Mouse (Mus musculus): ENCODE data around the gene Rps6kc1. TPM values are rescaled to one million over a fixed set of nuclear protein-coding genes. Genes with fewer than 3 reads are reported as not detected.

The Rps6kc1 gene
- 15.0 and 17.6 TPM in 2 replicates for polyA plus RNA-seq (2014; fragmentation: Nextera tagmentation; extraction: Ambion mirVana)

- peak; percentile 87 for ATAC-seq (replicated peaks; ENCODE audit: insufficient number of reproducible peaks, low FRiP score, low TSS enrichment, low read depth)
- 1% methylated on average over 47 of the region's 47 CpGs for WGBS
Measured at GRCm38 (mm10) chr1:190911415-190912123, at the start of gene Rps6kc1. Gene Rps6kc1 (minus strand): TSS chr1:190911770.

GRCm38 (mm10) chr1:190958821-190959220 is 47.3 kb upstream of the Rps6kc1 start:
- Histone ChIP-seq H3K4me3 (ENCODE audit: low read depth, low read length) (no peak overlapping the region), H3K9ac (replicated peaks; ENCODE audit: low read length) (no peak overlapping the region), H3K27me3 (ENCODE audit: control insufficient read depth, insufficient read depth, low read length) (no peaks in the 10 kb centered on the region), H3K27ac (replicated peaks; ENCODE audit: low read depth, low read length) (no peak overlapping the region), H3K4me1 (ENCODE audit: control insufficient read depth, insufficient read depth, low read length) (no peaks in the 10 kb centered on the region), H3K9me3 (replicated peaks; ENCODE audit: control insufficient read depth, low read length) (no peaks in the 10 kb centered on the region), H3K36me3 (replicated peaks; ENCODE audit: control insufficient read depth, insufficient read depth, low read depth, low read length) (peaks cover 4% of the 10 kb centered on the region), H3K4me2 (ENCODE audit: low read depth, low read length) (no peak overlapping the region)
- no peak for ATAC-seq (replicated peaks; ENCODE audit: insufficient number of reproducible peaks, low FRiP score, low TSS enrichment, low read depth)
- WGBS: 87% methylated on average over 5 of the region's 5 CpGs
- no peak for DNase-seq (ENCODE audit: low spot score)

More at GRCm38 (mm10) chr1:190911415-190912123, at the start of gene Rps6kc1:
- Histone ChIP-seq H3K4me2 (ENCODE audit: low read depth, low read length) (peak within 1 kb of the TSS; percentile 91), H3K4me3 (ENCODE audit: low read depth, low read length) (peak within 1 kb of the TSS; percentile 84), H3K9me3 (replicated peaks; ENCODE audit: control insufficient read depth, low read length) (no peaks in the 10 kb centered on the region), H3K4me1 (ENCODE audit: control insufficient read depth, insufficient read depth, low read length) (no peaks in the 10 kb centered on the region; the same call in 1 of the 2 replicates), H3K36me3 (replicated peaks; ENCODE audit: control insufficient read depth, insufficient read depth, low read depth, low read length) (no peaks in the 10 kb centered on the region), H3K27me3 (ENCODE audit: control insufficient read depth, insufficient read depth, low read length) (no peaks in the 10 kb centered on the region), H3K27ac (replicated peaks; ENCODE audit: low read depth, low read length) (peak within 1 kb of the TSS; percentile 56), H3K9ac (replicated peaks; ENCODE audit: low read length) (peak within 1 kb of the TSS; percentile 88)
- peak; percentile 85 for DNase-seq (ENCODE audit: low spot score)

GRCm38 (mm10) chr1:190953009-190953408 is 41.4 kb upstream of the Rps6kc1 start:
- DNase-seq (ENCODE audit: low spot score): peak; percentile 12
- peaks cover 4% of the 10 kb centered on the region for H3K36me3 ChIP-seq (replicated peaks; ENCODE audit: control insufficient read depth, insufficient read depth, low read depth, low read length)
- no peak overlapping the region for H3K4me2 ChIP-seq (ENCODE audit: low read depth, low read length)

DNA sequence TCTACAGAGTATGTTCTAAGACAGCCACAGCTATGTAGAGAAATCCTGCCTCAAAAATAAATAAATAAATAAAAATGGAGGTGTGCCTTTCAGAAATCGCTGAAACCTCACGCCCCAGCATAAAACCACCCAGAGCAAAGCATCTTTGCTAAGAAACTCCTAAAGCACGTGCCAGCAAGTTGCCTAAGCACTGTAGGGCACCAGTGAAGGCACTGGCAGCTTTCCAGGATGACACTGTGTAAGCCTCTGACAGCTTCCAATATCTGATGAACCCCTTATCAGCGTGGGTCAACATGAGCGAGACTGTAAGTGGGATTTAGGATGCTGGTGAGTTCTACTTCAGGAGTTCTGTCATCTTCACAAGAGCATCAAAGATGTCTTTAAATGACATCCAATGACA is 39.4 kb upstream of the Rps6kc1 start:
- no peak overlapping the region for H3K4me3 ChIP-seq (ENCODE audit: low read depth, low read length)
- H3K9ac ChIP-seq (replicated peaks; ENCODE audit: low read length): no peak overlapping the region
- H3K36me3 ChIP-seq (replicated peaks; ENCODE audit: control insufficient read depth, insufficient read depth, low read depth, low read length): peaks cover 2% of the 10 kb centered on the region; the same call in 1 of the 2 replicates
- DNase-seq (ENCODE audit: low spot score) (no peak), ATAC-seq (replicated peaks; ENCODE audit: insufficient number of reproducible peaks, low FRiP score, low TSS enrichment, low read depth) (no peak)
- no peaks in the 10 kb centered on the region for H3K27me3 ChIP-seq (ENCODE audit: control insufficient read depth, insufficient read depth, low read length)
- no peak overlapping the region for H3K4me2 ChIP-seq (ENCODE audit: low read depth, low read length)
- no peaks in the 10 kb centered on the region for H3K9me3 ChIP-seq (replicated peaks; ENCODE audit: control insufficient read depth, low read length)
- no peaks in the 10 kb centered on the region for H3K4me1 ChIP-seq (ENCODE audit: control insufficient read depth, insufficient read depth, low read length)
- 88% methylated on average over 5 of the region's 5 CpGs for WGBS
- H3K27ac ChIP-seq (replicated peaks; ENCODE audit: low read depth, low read length): no peak overlapping the region

More at GRCm38 (mm10) chr1:190953009-190953408, 41.4 kb upstream of the Rps6kc1 start:
- Histone ChIP-seq H3K9ac (replicated peaks; ENCODE audit: low read length) (no peak overlapping the region), H3K4me3 (ENCODE audit: low read depth, low read length) (no peak overlapping the region), H3K9me3 (replicated peaks; ENCODE audit: control insufficient read depth, low read length) (no peaks in the 10 kb centered on the region), H3K27me3 (ENCODE audit: control insufficient read depth, insufficient read depth, low read length) (no peaks in the 10 kb centered on the region), H3K4me1 (ENCODE audit: control insufficient read depth, insufficient read depth, low read length) (no peaks in the 10 kb centered on the region), H3K27ac (replicated peaks; ENCODE audit: low read depth, low read length) (no peak overlapping the region)
- 64% methylated on average over 3 of the region's 3 CpGs for WGBS
- ATAC-seq (replicated peaks; ENCODE audit: insufficient number of reproducible peaks, low FRiP score, low TSS enrichment, low read depth): no peak

DNA sequence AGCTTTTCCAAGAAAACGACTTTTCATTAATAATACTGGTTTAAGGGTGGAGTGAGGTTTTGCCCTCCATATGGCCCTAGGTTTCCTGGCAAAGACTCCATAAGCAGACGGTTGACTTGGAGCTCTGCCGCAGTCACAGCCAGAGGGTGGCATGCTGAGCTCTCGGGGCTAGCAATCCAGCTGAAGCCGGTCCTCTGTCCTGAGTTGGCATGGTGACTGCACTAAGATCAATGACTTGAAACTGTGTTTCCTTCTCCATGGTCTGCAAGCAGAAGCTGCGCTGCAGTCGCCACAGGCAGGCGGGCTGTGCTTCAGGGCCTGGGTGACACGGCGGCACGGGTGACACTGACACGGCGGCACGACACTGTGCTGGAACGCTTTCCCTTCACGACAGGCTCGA is 37.3 kb upstream of the Rps6kc1 start:
- Histone ChIP-seq H3K9me3 (replicated peaks; ENCODE audit: control insufficient read depth, low read length) (no peaks in the 10 kb centered on the region), H3K9ac (replicated peaks; ENCODE audit: low read length) (no peak overlapping the region), H3K4me2 (ENCODE audit: low read depth, low read length) (no peak overlapping the region), H3K27ac (replicated peaks; ENCODE audit: low read depth, low read length) (no peak overlapping the region), H3K27me3 (ENCODE audit: control insufficient read depth, insufficient read depth, low read length) (no peaks in the 10 kb centered on the region), H3K4me1 (ENCODE audit: control insufficient read depth, insufficient read depth, low read length) (no peaks in the 10 kb centered on the region), H3K36me3 (replicated peaks; ENCODE audit: control insufficient read depth, insufficient read depth, low read depth, low read length) (no peaks in the 10 kb centered on the region; the same call in 1 of the 2 replicates), H3K4me3 (ENCODE audit: low read depth, low read length) (no peak overlapping the region)
- ATAC-seq (replicated peaks; ENCODE audit: insufficient number of reproducible peaks, low FRiP score, low TSS enrichment, low read depth) (no peak), DNase-seq (ENCODE audit: low spot score) (no peak)
- 93% methylated on average over 17 of the region's 17 CpGs for WGBS

DNA sequence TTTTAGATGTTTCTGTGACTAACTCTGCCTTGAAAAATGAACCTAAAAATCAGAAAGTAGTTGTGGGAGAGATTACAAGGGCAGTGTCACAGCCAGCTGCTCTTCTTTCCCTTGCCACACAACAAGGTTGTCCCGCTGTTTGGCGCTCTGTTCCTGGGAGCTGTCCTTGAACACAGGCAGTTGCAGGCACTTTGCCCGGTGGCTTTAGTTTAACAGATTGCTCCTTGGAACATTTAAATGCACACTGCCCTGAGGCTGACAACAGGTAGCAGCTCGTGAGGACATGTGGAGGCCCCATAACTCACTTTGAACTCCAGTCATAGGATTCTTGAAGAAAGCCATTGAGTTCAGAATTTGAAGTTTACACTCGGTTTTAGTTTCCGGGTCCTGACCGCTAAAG is 36.9 kb upstream of the Rps6kc1 start:
- no peaks in the 10 kb centered on the region; the same call in 1 of the 2 replicates for H3K36me3 ChIP-seq (replicated peaks; ENCODE audit: control insufficient read depth, insufficient read depth, low read depth, low read length)
- no peak for ATAC-seq (replicated peaks; ENCODE audit: insufficient number of reproducible peaks, low FRiP score, low TSS enrichment, low read depth)
- no peak overlapping the region for H3K27ac ChIP-seq (replicated peaks; ENCODE audit: low read depth, low read length)
- DNase-seq (ENCODE audit: low spot score): no peak
- no peak overlapping the region for H3K4me3 ChIP-seq (ENCODE audit: low read depth, low read length)
- no peaks in the 10 kb centered on the region for H3K9me3 ChIP-seq (replicated peaks; ENCODE audit: control insufficient read depth, low read length)
- H3K9ac ChIP-seq (replicated peaks; ENCODE audit: low read length): no peak overlapping the region
- WGBS: 90% methylated on average over 7 of the region's 7 CpGs
- no peaks in the 10 kb centered on the region for H3K4me1 ChIP-seq (ENCODE audit: control insufficient read depth, insufficient read depth, low read length)
- H3K4me2 ChIP-seq (ENCODE audit: low read depth, low read length): no peak overlapping the region
- no peaks in the 10 kb centered on the region for H3K27me3 ChIP-seq (ENCODE audit: control insufficient read depth, insufficient read depth, low read length)

- no peak overlapping the region for H3K4me3 ChIP-seq (ENCODE audit: low read depth, low read length)
- H3K27me3 ChIP-seq (ENCODE audit: control insufficient read depth, insufficient read depth, low read length): no peaks in the 10 kb centered on the region
- no peak overlapping the region for H3K4me2 ChIP-seq (ENCODE audit: low read depth, low read length)
- no peaks in the 10 kb centered on the region for H3K9me3 ChIP-seq (replicated peaks; ENCODE audit: control insufficient read depth, low read length)
- DNase-seq (ENCODE audit: low spot score): no peak
- no peak overlapping the region for H3K27ac ChIP-seq (replicated peaks; ENCODE audit: low read depth, low read length)
- 75% methylated on average over 5 of the region's 5 CpGs for WGBS
- no peak for ATAC-seq (replicated peaks; ENCODE audit: insufficient number of reproducible peaks, low FRiP score, low TSS enrichment, low read depth)
- no peak overlapping the region for H3K9ac ChIP-seq (replicated peaks; ENCODE audit: low read length)
- no peaks in the 10 kb centered on the region for H3K4me1 ChIP-seq (ENCODE audit: control insufficient read depth, insufficient read depth, low read length)
- H3K36me3 ChIP-seq (replicated peaks; ENCODE audit: control insufficient read depth, insufficient read depth, low read depth, low read length): no peaks in the 10 kb centered on the region; the same call in none of the 2 replicates
Measured at GRCm38 (mm10) chr1:190947986-190948385, 36.4 kb upstream of the Rps6kc1 start.

DNA sequence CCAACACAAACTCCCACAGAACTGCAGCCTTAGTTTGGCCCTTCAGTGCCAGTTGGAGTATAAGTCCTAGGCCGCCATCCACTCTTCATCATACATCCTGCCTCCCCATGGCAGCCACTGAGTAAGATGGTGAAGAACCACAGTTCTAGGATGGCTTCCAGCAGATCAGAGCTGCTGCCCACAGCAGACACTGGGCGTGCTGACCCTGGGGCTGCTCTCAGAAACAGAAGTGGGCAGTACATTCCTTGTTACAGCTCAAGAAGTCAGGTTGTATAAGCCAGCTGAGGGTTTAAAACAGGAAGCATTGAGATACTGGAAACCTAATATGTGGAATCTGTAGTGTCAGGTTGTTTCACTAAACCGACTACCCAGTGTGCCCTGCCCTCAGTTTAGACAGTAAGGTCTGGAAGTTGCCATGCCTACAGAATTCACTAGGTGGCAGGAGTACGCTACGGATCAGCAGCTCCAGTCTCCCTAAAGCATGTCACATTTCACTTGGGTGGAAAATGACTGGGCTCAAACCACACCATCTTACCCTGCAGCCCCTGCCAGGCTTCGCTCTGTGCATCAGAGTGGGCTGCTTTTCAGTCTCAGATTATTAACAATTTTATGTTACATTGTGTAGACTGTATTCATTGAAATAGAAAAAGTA is 32.7 kb upstream of the Rps6kc1 start:
- Histone ChIP-seq H3K4me1 (ENCODE audit: control insufficient read depth, insufficient read depth, low read length) (no peaks in the 10 kb centered on the region), H3K36me3 (replicated peaks; ENCODE audit: control insufficient read depth, insufficient read depth, low read depth, low read length) (peaks cover 5% of the 10 kb centered on the region), H3K9ac (replicated peaks; ENCODE audit: low read length) (no peak overlapping the region), H3K27me3 (ENCODE audit: control insufficient read depth, insufficient read depth, low read length) (no peaks in the 10 kb centered on the region), H3K9me3 (replicated peaks; ENCODE audit: control insufficient read depth, low read length) (no peaks in the 10 kb centered on the region), H3K4me3 (ENCODE audit: low read depth, low read length) (no peak overlapping the region), H3K4me2 (ENCODE audit: low read depth, low read length) (no peak overlapping the region), H3K27ac (replicated peaks; ENCODE audit: low read depth, low read length) (no peak overlapping the region)
- ATAC-seq (replicated peaks; ENCODE audit: insufficient number of reproducible peaks, low FRiP score, low TSS enrichment, low read depth): peak; percentile 73
- peak; percentile 84 for DNase-seq (ENCODE audit: low spot score)
- 52% methylated on average over 6 of the region's 6 CpGs for WGBS
